Mouse (Mus musculus) heart, adult 2 months (tissue): ENCODE results near the gene Atf3. TPM values are rescaled to one million over a fixed set of nuclear protein-coding genes. Genes with fewer than 3 reads are reported as not detected.

Experiments used
- DNase-seq, 2 experiments: peaks; one replicate each; pipeline ENCODE4 v3.0.0; 2021
- H3K27ac ChIP-seq: fragments of 200-600 bp; 2 replicates; pipeline ENCODE4 v1.8.1; 2022
- H3K27me3 ChIP-seq: fragments of 200-500 bp; 2 replicates; pipeline ENCODE4 v1.6.1; 2012; ENCODE audit warnings: mild to moderate bottlenecking, low read length, inconsistent platforms, mixed read lengths; ENCODE audit not compliant: control insufficient read depth, insufficient read depth
- H3K36me3 ChIP-seq: fragments of 200-500 bp; 2 replicates; pipeline ENCODE4 v1.6.1; 2012; ENCODE audit warnings: low read length, inconsistent platforms; ENCODE audit not compliant: control insufficient read depth, insufficient read depth
- H3K4me1 ChIP-seq: fragments of 200-500 bp; 2 replicates; pipeline ENCODE4 v1.6.1; 2011; ENCODE audit warnings: low read length; ENCODE audit not compliant: control insufficient read depth, insufficient read depth
- H3K4me3 ChIP-seq: fragments of 200-600 bp; 2 replicates; pipeline ENCODE4 v1.8.1; 2022
- H3K79me2 ChIP-seq: fragments of 200-500 bp; replicated peaks from 2 replicates; pipeline ENCODE4 v1.6.1; 2012; ENCODE audit warnings: mild to moderate bottlenecking, inconsistent platforms, low read length, moderate library complexity, mixed read lengths; ENCODE audit not compliant: control insufficient read depth, insufficient read depth
- H3K9ac ChIP-seq: fragments of 200-500 bp; 2 replicates; pipeline ENCODE4 v1.6.1; 2012; ENCODE audit warnings: low read depth, mild to moderate bottlenecking, control low read depth, inconsistent platforms, low read length, mixed read lengths
- CTCF ChIP-seq: fragments of 200-600 bp; IDR thresholded peaks from 2 replicates; pipeline ENCODE4 v1.8.1; 2022; ENCODE audit warnings: antibody characterized with exemption, mild to moderate bottlenecking, moderate library complexity
- EP300 ChIP-seq: fragments of 200-500 bp; IDR thresholded peaks from 2 replicates; pipeline ENCODE4 v1.6.1; 2011; ENCODE audit warnings: low read depth, low read length, control low read depth; ENCODE audit not compliant: insufficient read depth
- POLR2A ChIP-seq: fragments of 200-500 bp; IDR thresholded peaks from 2 replicates; pipeline ENCODE4 v1.6.1; 2011; ENCODE audit warnings: mild to moderate bottlenecking, low read depth, low read length, control low read depth; ENCODE audit not compliant: insufficient read depth
- WGBS: fragments of 180-500 bp; shearing (Covaris S2); methylation state at CpG from one replicate; pipeline ENCODE4 v1.1.7; 2018; 5-methylcytosine and 5-hydroxymethylcytosine counted together
- intact Hi-C: fragments of 180-260 bp; cut with DNase I; formaldehyde crosslinking; loops from one replicate; pipeline ENCODE4 v1.15.1; 2025
- polyA plus RNA-seq: library from polyadenylated mRNA; depleted of rRNA; stranded (reverse); fragments of >200 nt; gene quantifications from 2 replicates; pipeline ENCODE4 v1.2.3, GENCODE M21; 2012
- total RNA-seq, 2 experiments: library from RNA; stranded (reverse); gene quantifications; 2 replicates each; pipeline ENCODE4 v1.2.3; 2021

Atf3 gene
- total and polyA plus RNA-seq, 3 experiments, result 3.6 to 11.5 (median 11.0) TPM

GRCm38 (mm10) chr1:191132934-191133333, 84.9 kb downstream of the Atf3 start:
- intact Hi-C loops, result no loop called here
- 35% methylated on average over 5 of the region's 5 CpGs for WGBS

GRCm38 (mm10) chr1:191132240-191132639, 85.6 kb downstream of the Atf3 start:
- WGBS, result 72% methylated on average over 5 of the region's 5 CpGs
- DNase-seq, result no peak
- no peak overlapping the region for H3K4me3 ChIP-seq
- H3K79me2 ChIP-seq, result no peaks in the 10 kb centered on the region
- H3K9ac ChIP-seq, result no peak overlapping the region
- H3K27ac ChIP-seq, result no peak overlapping the region
- no peaks in the 10 kb centered on the region for H3K4me1 ChIP-seq
- TF ChIP-seq CTCF (no peak), POLR2A (no peak), EP300 (no peak)
- intact Hi-C loops, result no loop called here
- no peaks in the 10 kb centered on the region for H3K27me3 ChIP-seq
- no peaks in the 10 kb centered on the region for H3K36me3 ChIP-seq

More at GRCm38 (mm10) chr1:191132934-191133333, 84.9 kb downstream of the Atf3 start:
- Histone ChIP-seq H3K4me3 (no peak overlapping the region), H3K27ac (no peak overlapping the region), H3K36me3 (no peaks in the 10 kb centered on the region), H3K9ac (no peak overlapping the region), H3K79me2 (no peaks in the 10 kb centered on the region), H3K4me1 (no peaks in the 10 kb centered on the region), H3K27me3 (no peaks in the 10 kb centered on the region)
- no peak for TF ChIP-seq EP300
- no peak for TF ChIP-seq POLR2A
- no peak for TF ChIP-seq CTCF
- DNase-seq, result no peak

GRCm38 (mm10) chr1:191131692-191132091, 86.1 kb downstream of the Atf3 start:
- Histone ChIP-seq H3K4me3 (no peak overlapping the region), H3K36me3 (no peaks in the 10 kb centered on the region), H3K27ac (no peak overlapping the region), H3K27me3 (no peaks in the 10 kb centered on the region), H3K9ac (no peak overlapping the region), H3K4me1 (no peaks in the 10 kb centered on the region), H3K79me2 (no peaks in the 10 kb centered on the region)
- 92% methylated on average over 2 of the region's 2 CpGs for WGBS
- TF ChIP-seq POLR2A, result no peak
- TF ChIP-seq EP300, result no peak
- no peak for TF ChIP-seq CTCF
- intact Hi-C loops, result no loop called here
- DNase-seq, result no peak

GRCm38 (mm10) chr1:191125811-191126638, 91.8 kb downstream of the Atf3 start:
- Histone ChIP-seq H3K27ac (no peak overlapping the region), H3K79me2 (no peaks in the 10 kb centered on the region), H3K9ac (peak overlapping the region; percentile 58), H3K4me3 (peak overlapping the region; percentile 29; the same call in 1 of the 2 replicates), H3K27me3 (no peaks in the 10 kb centered on the region), H3K4me1 (peaks cover 2% of the 10 kb centered on the region), H3K36me3 (no peaks in the 10 kb centered on the region)
- intact Hi-C loops, result loop anchor here (1.0 kb wide), 1 partner anchor 182 kb away; no protein-coding TSS in a partner anchor
- no peak for TF ChIP-seq POLR2A
- peak; percentile 85 for TF ChIP-seq CTCF
- TF ChIP-seq EP300, result no peak
- DNase-seq, result peak; percentile 78 to 82
- WGBS, result 13% methylated on average over 38 of the region's 38 CpGs

GRCm38 (mm10) chr1:191124288-191124687, 93.6 kb downstream of the Atf3 start:
- no peak for DNase-seq
- Histone ChIP-seq H3K27me3 (peaks cover 2% of the 10 kb centered on the region; the same call in 1 of the 2 replicates), H3K79me2 (no peaks in the 10 kb centered on the region), H3K36me3 (no peaks in the 10 kb centered on the region), H3K4me3 (no peak overlapping the region), H3K4me1 (peaks cover 2% of the 10 kb centered on the region), H3K9ac (no peak overlapping the region), H3K27ac (no peak overlapping the region)
- intact Hi-C loops, result no loop called here
- no peak for TF ChIP-seq CTCF
- no peak for TF ChIP-seq POLR2A
- no peak for TF ChIP-seq EP300
- WGBS, result 64% methylated on average over 4 of the region's 4 CpGs

- WGBS, result 46% methylated on average over 2 of the region's 2 CpGs
- intact Hi-C loops, result no loop called here
Measured at GRCm38 (mm10) chr1:191123696-191124095, 94.1 kb downstream of the Atf3 start.

More at GRCm38 (mm10) chr1:191123696-191124095, 94.1 kb downstream of the Atf3 start:
- Histone ChIP-seq H3K4me1 (peaks cover 2% of the 10 kb centered on the region), H3K79me2 (no peaks in the 10 kb centered on the region), H3K9ac (no peak overlapping the region), H3K36me3 (no peaks in the 10 kb centered on the region), H3K27ac (no peak overlapping the region), H3K4me3 (no peak overlapping the region), H3K27me3 (peaks cover 2% of the 10 kb centered on the region; the same call in 1 of the 2 replicates)
- TF ChIP-seq EP300, result no peak
- TF ChIP-seq CTCF, result no peak
- no peak for TF ChIP-seq POLR2A
- no peak for DNase-seq
